Mouse (Mus musculus): ENCODE data around the gene Nkx2-2. TPM values are rescaled to one million over a fixed set of nuclear protein-coding genes. Genes with fewer than 3 reads are reported as not detected.

Gene Nkx2-2
- polyA plus RNA-seq, 1 experiment from 2014 or later, result 2.8 TPM

GRCm38 (mm10) chr2:147183521-147183920, 10.5 kb downstream of the Nkx2-2 start:
- no peak overlapping the region for H3K4me2 ChIP-seq (ENCODE audit: low read depth, low read length)
- no peak overlapping the region; the same call in 1 of the 2 replicates for H3K4me3 ChIP-seq (ENCODE audit: low read depth, low read length)

GRCm38 (mm10) chr2:147182709-147183260, 11.3 kb downstream of the Nkx2-2 start:
- Histone ChIP-seq H3K9me3 (replicated peaks; ENCODE audit: control insufficient read depth, low read length) (no peaks in the 10 kb centered on the region), H3K9ac (replicated peaks; ENCODE audit: low read length) (no peak overlapping the region), H3K27ac (replicated peaks; ENCODE audit: low read depth, low read length) (no peak overlapping the region), H3K4me1 (ENCODE audit: control insufficient read depth, insufficient read depth, low read length) (peaks cover 3% of the 10 kb centered on the region; the same call in 1 of the 2 replicates), H3K36me3 (replicated peaks; ENCODE audit: control insufficient read depth, insufficient read depth, low read depth, low read length) (no peaks in the 10 kb centered on the region), H3K4me3 (ENCODE audit: low read depth, low read length) (no peak overlapping the region), H3K4me2 (ENCODE audit: low read depth, low read length) (no peak overlapping the region), H3K27me3 (ENCODE audit: control insufficient read depth, insufficient read depth, low read length) (peaks cover 78% of the 10 kb centered on the region)
- ATAC-seq (replicated peaks; ENCODE audit: insufficient number of reproducible peaks, low FRiP score, low TSS enrichment, low read depth), result no peak
- peak; percentile 53 for DNase-seq (ENCODE audit: low spot score)
- WGBS, result 2% methylated on average over 25 of the region's 25 CpGs

More at GRCm38 (mm10) chr2:147183521-147183920, 10.5 kb downstream of the Nkx2-2 start:
- no peak for DNase-seq (ENCODE audit: low spot score)
- ATAC-seq (replicated peaks; ENCODE audit: insufficient number of reproducible peaks, low FRiP score, low TSS enrichment, low read depth), result no peak
- peaks cover 3% of the 10 kb centered on the region; the same call in 1 of the 2 replicates for H3K4me1 ChIP-seq (ENCODE audit: control insufficient read depth, insufficient read depth, low read length)
- no peaks in the 10 kb centered on the region for H3K9me3 ChIP-seq (replicated peaks; ENCODE audit: control insufficient read depth, low read length)
- H3K27ac ChIP-seq (replicated peaks; ENCODE audit: low read depth, low read length), result no peak overlapping the region
- under 1% methylated on average over 12 of the region's 12 CpGs for WGBS
- peaks cover 80% of the 10 kb centered on the region for H3K27me3 ChIP-seq (ENCODE audit: control insufficient read depth, insufficient read depth, low read length)
- H3K9ac ChIP-seq (replicated peaks; ENCODE audit: low read length), result no peak overlapping the region
- no peaks in the 10 kb centered on the region for H3K36me3 ChIP-seq (replicated peaks; ENCODE audit: control insufficient read depth, insufficient read depth, low read depth, low read length)

- Histone ChIP-seq H3K9me3 (replicated peaks; ENCODE audit: control insufficient read depth, low read length) (no peaks in the 10 kb centered on the region), H3K4me3 (ENCODE audit: low read depth, low read length) (no peak overlapping the region), H3K36me3 (replicated peaks; ENCODE audit: control insufficient read depth, insufficient read depth, low read depth, low read length) (no peaks in the 10 kb centered on the region), H3K27ac (replicated peaks; ENCODE audit: low read depth, low read length) (no peak overlapping the region), H3K9ac (replicated peaks; ENCODE audit: low read length) (no peak overlapping the region), H3K4me1 (ENCODE audit: control insufficient read depth, insufficient read depth, low read length) (peaks cover 3% of the 10 kb centered on the region; the same call in 1 of the 2 replicates), H3K27me3 (ENCODE audit: control insufficient read depth, insufficient read depth, low read length) (peaks cover 71% of the 10 kb centered on the region), H3K4me2 (ENCODE audit: low read depth, low read length) (no peak overlapping the region)
- ATAC-seq (replicated peaks; ENCODE audit: insufficient number of reproducible peaks, low FRiP score, low TSS enrichment, low read depth) (no peak), DNase-seq (ENCODE audit: low spot score) (peak; percentile 18)
- 6% methylated on average over 18 of the region's 18 CpGs for WGBS
Observed at GRCm38 (mm10) chr2:147181926-147182708, 11.9 kb downstream of the Nkx2-2 start.

- Histone ChIP-seq H3K27ac (replicated peaks; ENCODE audit: low read depth, low read length) (no peak overlapping the region), H3K36me3 (replicated peaks; ENCODE audit: control insufficient read depth, insufficient read depth, low read depth, low read length) (no peaks in the 10 kb centered on the region), H3K27me3 (ENCODE audit: control insufficient read depth, insufficient read depth, low read length) (peaks cover 63% of the 10 kb centered on the region), H3K9ac (replicated peaks; ENCODE audit: low read length) (no peak overlapping the region), H3K9me3 (replicated peaks; ENCODE audit: control insufficient read depth, low read length) (no peaks in the 10 kb centered on the region), H3K4me3 (ENCODE audit: low read depth, low read length) (no peak overlapping the region), H3K4me2 (ENCODE audit: low read depth, low read length) (no peak overlapping the region), H3K4me1 (ENCODE audit: control insufficient read depth, insufficient read depth, low read length) (peaks cover 3% of the 10 kb centered on the region; the same call in 1 of the 2 replicates)
- 4% methylated on average over 5 of the region's 5 CpGs for WGBS
- no peak for ATAC-seq (replicated peaks; ENCODE audit: insufficient number of reproducible peaks, low FRiP score, low TSS enrichment, low read depth)
- DNase-seq (ENCODE audit: low spot score), result no peak
Observed at GRCm38 (mm10) chr2:147181304-147181665, 12.8 kb downstream of the Nkx2-2 start.

GRCm38 (mm10) chr2:147180649-147181303, 13.3 kb downstream of the Nkx2-2 start:
- H3K4me1 ChIP-seq (ENCODE audit: control insufficient read depth, insufficient read depth, low read length), result peaks cover 1% of the 10 kb centered on the region; the same call in 1 of the 2 replicates
- H3K4me3 ChIP-seq (ENCODE audit: low read depth, low read length), result no peak overlapping the region
- peak; percentile 27 for DNase-seq (ENCODE audit: low spot score)
- H3K27ac ChIP-seq (replicated peaks; ENCODE audit: low read depth, low read length), result no peak overlapping the region
- no peaks in the 10 kb centered on the region for H3K9me3 ChIP-seq (replicated peaks; ENCODE audit: control insufficient read depth, low read length)
- ATAC-seq (replicated peaks; ENCODE audit: insufficient number of reproducible peaks, low FRiP score, low TSS enrichment, low read depth), result peak; percentile 54
- peaks cover 58% of the 10 kb centered on the region for H3K27me3 ChIP-seq (ENCODE audit: control insufficient read depth, insufficient read depth, low read length)
- H3K4me2 ChIP-seq (ENCODE audit: low read depth, low read length), result no peak overlapping the region
- 1% methylated on average over 32 of the region's 32 CpGs for WGBS
- H3K9ac ChIP-seq (replicated peaks; ENCODE audit: low read length), result no peak overlapping the region
- H3K36me3 ChIP-seq (replicated peaks; ENCODE audit: control insufficient read depth, insufficient read depth, low read depth, low read length), result no peaks in the 10 kb centered on the region

- Histone ChIP-seq H3K36me3 (replicated peaks; ENCODE audit: control insufficient read depth, insufficient read depth, low read depth, low read length) (no peaks in the 10 kb centered on the region), H3K27me3 (ENCODE audit: control insufficient read depth, insufficient read depth, low read length) (peaks cover 40% of the 10 kb centered on the region), H3K9me3 (replicated peaks; ENCODE audit: control insufficient read depth, low read length) (no peaks in the 10 kb centered on the region), H3K4me3 (ENCODE audit: low read depth, low read length) (peak overlapping the region; percentile 25), H3K27ac (replicated peaks; ENCODE audit: low read depth, low read length) (no peak overlapping the region), H3K4me2 (ENCODE audit: low read depth, low read length) (peak overlapping the region; percentile 39), H3K4me1 (ENCODE audit: control insufficient read depth, insufficient read depth, low read length) (no peaks in the 10 kb centered on the region), H3K9ac (replicated peaks; ENCODE audit: low read length) (no peak overlapping the region)
- peak; percentile 20; the same call in 1 of the 2 replicates for ATAC-seq (replicated peaks; ENCODE audit: insufficient number of reproducible peaks, low FRiP score, low TSS enrichment, low read depth)
- under 1% methylated on average over 39 of the region's 39 CpGs for WGBS
- DNase-seq (ENCODE audit: low spot score), result peak; percentile 90
Observed at GRCm38 (mm10) chr2:147178091-147179059, 15.7 kb downstream of the Nkx2-2 start.

- Histone ChIP-seq H3K9me3 (replicated peaks; ENCODE audit: control insufficient read depth, low read length) (no peaks in the 10 kb centered on the region), H3K9ac (replicated peaks; ENCODE audit: low read length) (no peak overlapping the region), H3K27me3 (ENCODE audit: control insufficient read depth, insufficient read depth, low read length) (peaks cover 39% of the 10 kb centered on the region), H3K4me2 (ENCODE audit: low read depth, low read length) (no peak overlapping the region), H3K36me3 (replicated peaks; ENCODE audit: control insufficient read depth, insufficient read depth, low read depth, low read length) (no peaks in the 10 kb centered on the region), H3K4me1 (ENCODE audit: control insufficient read depth, insufficient read depth, low read length) (no peaks in the 10 kb centered on the region), H3K4me3 (ENCODE audit: low read depth, low read length) (no peak overlapping the region), H3K27ac (replicated peaks; ENCODE audit: low read depth, low read length) (no peak overlapping the region)
- DNase-seq (ENCODE audit: low spot score) (peak; percentile 90), ATAC-seq (replicated peaks; ENCODE audit: insufficient number of reproducible peaks, low FRiP score, low TSS enrichment, low read depth) (no peak)
- 8% methylated on average over 10 of the region's 10 CpGs for WGBS
Observed at GRCm38 (mm10) chr2:147177672-147178071, 16.4 kb downstream of the Nkx2-2 start.
